Mouse (Mus musculus): ENCODE data around the gene Olfr1392.

Olfr1392 gene

GRCm38 (mm10) chr11:49329686-49330085 lies 44.6 kb downstream of the Olfr1392 start:
- no peak for DNase-seq

DNA sequence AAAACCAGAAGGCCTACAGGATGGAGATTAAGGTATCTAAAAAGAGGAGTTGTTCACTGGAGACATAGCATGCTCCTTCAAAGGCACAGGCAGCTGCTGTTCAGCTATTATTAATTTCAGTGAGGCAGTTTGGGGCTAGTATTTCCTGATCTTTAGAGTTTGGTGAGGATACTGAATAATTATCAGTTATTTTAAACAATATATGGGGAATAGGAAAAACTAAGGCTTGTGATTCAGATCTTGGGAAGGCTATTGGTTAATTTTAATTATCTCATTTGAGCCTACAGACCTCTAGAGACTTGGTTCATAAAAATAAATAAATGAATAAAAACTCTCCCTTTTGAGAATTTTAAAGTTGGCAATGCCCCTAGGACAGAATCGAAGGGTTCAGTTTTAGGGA lies 49.8 kb downstream of the Olfr1392 start, which contains the start of gene Olfr1390:
Olfr1390 (plus strand) TSS at position 301 of the 400 bp plus-strand sequence.
- DNase-seq, result no peak

GRCm38 (mm10) chr11:49337150-49337832 lies 52.2 kb downstream of the Olfr1392 start:
- no peak for DNase-seq
